17 mouse cellular contexts compared by ENCODE assay signal in the genomic region with DNA sequence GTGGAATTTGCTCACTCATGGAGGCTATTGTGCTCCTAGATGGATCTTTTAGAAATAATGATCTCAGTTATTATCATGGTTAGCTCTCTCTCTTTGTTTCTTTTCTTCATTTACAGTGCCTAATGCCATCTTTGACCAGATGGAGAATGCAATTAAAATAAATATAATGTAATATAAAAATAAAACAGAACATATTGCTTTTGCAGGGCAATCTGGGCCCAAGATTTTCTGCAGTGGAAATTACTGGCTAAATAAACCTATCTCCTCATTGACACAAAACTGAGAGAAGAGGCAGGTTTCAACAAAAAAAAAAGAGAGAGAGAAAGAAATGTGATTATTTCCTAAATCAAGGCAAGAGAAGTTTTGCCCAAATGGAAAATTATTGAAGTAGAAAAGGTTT.
"Had no signal": no experiment of that assay in that cellular context is flagged by ENCODE, and none has a peak within 500 bp of the region (broad histone marks: within the 10 kb centered on the region; RNA-seq: fewer than 3 reads in every experiment).

No protein-coding gene starts in this region.

- H3K36me3 ChIP-seq: midbrain, embryonic 13.5 days; midbrain, embryonic 15.5 days; neural tube, embryonic 13.5 days; neural tube, embryonic 15.5 days had no signal

- DNase-seq: lung, adult 18-20 months; lung, embryonic 14.5 days; lung, postnatal 10 days; lung, postnatal 4 days; retina, postnatal 1 day; right cerebral cortex, adult 18-20 months; right cerebral cortex, postnatal 25 days; right cerebral cortex, postnatal 4 days; spleen, adult 18-20 months; thymus, adult 18-20 months; thymus, postnatal 25 days; thymus, postnatal 4 days had no signal

- H3K4me1 ChIP-seq: megakaryocyte, embryonic 14.5 days; midbrain, embryonic 13.5 days; midbrain, embryonic 15.5 days; neural tube, embryonic 13.5 days; neural tube, embryonic 15.5 days had no signal

- H3K27ac ChIP-seq: midbrain, embryonic 13.5 days; midbrain, embryonic 15.5 days; neural tube, embryonic 13.5 days; neural tube, embryonic 15.5 days had no signal

- H3K27me3 ChIP-seq: midbrain, embryonic 13.5 days; midbrain, embryonic 15.5 days; neural tube, embryonic 13.5 days; neural tube, embryonic 15.5 days had no signal

- ATAC-seq: midbrain, embryonic 13.5 days; midbrain, embryonic 15.5 days had no signal

- H3K4me3 ChIP-seq: megakaryocyte, embryonic 14.5 days; midbrain, embryonic 13.5 days; midbrain, embryonic 15.5 days; neural tube, embryonic 13.5 days; neural tube, embryonic 15.5 days had no signal
